Mouse (Mus musculus): ENCODE results near the gene Ptpn23. TPM values are rescaled to one million over a fixed set of nuclear protein-coding genes. Genes with fewer than 3 reads are reported as not detected.
"Not testable (repeated sequence)": the region's sequence is repeated elsewhere in the genome, so short reads cannot be mapped to it uniquely, and the experiment has no call there.

The Ptpn23 gene
- polyA plus RNA-seq, 1 experiment from 2014 or later = 19.3 TPM

- no peaks in the 10 kb centered on the region for H3K4me1 ChIP-seq
- H3K36me3 ChIP-seq = no peaks in the 10 kb centered on the region
- H3K4me2 ChIP-seq (replicated peaks) = no peak overlapping the region
- no peak overlapping the region for H3K4me3 ChIP-seq
- H3K27ac ChIP-seq = no peak overlapping the region
- 83% methylated on average over 7 of the region's 7 CpGs for WGBS
- no peak for ATAC-seq (ENCODE audit: insufficient number of reproducible peaks, insufficient read depth, low FRiP score, low TSS enrichment)
- no peak overlapping the region for H3K9ac ChIP-seq
- no peaks in the 10 kb centered on the region for H3K27me3 ChIP-seq
- H3K9me3 ChIP-seq = no peaks in the 10 kb centered on the region
Observed at GRCm38 (mm10) chr9:110412926-110413325, 4.9 kb upstream of the Ptpn23 start.

- 38% methylated on average over 6 of the region's 6 CpGs for WGBS
Observed at GRCm38 (mm10) chr9:110410908-110411887, 3.2 kb upstream of the Ptpn23 start.

GRCm38 (mm10) chr9:110407311-110408098, 508 bp downstream of the Ptpn23 start:
- Histone ChIP-seq H3K36me3 (no peaks in the 10 kb centered on the region), H3K9ac (peak overlapping the region; percentile 91), H3K4me3 (peak overlapping the region; percentile 92), H3K4me2 (replicated peaks) (peak overlapping the region; percentile 94), H3K27me3 (no peaks in the 10 kb centered on the region), H3K27ac (peak overlapping the region; percentile 80; the same call in 1 of the 2 replicates), H3K4me1 (peaks cover 8% of the 10 kb centered on the region), H3K9me3 (no peaks in the 10 kb centered on the region)
- WGBS = 2% methylated on average over 41 of the region's 41 CpGs
- ATAC-seq (ENCODE audit: insufficient number of reproducible peaks, insufficient read depth, low FRiP score, low TSS enrichment) = peak; percentile 29

More at GRCm38 (mm10) chr9:110410908-110411887, 3.2 kb upstream of the Ptpn23 start:
- H3K27ac ChIP-seq = no peak overlapping the region
- no peaks in the 10 kb centered on the region for H3K36me3 ChIP-seq
- no peak overlapping the region for H3K4me2 ChIP-seq (replicated peaks)
- H3K27me3 ChIP-seq = no peaks in the 10 kb centered on the region
- no peaks in the 10 kb centered on the region for H3K9me3 ChIP-seq
- H3K9ac ChIP-seq = no peak overlapping the region
- peaks cover 8% of the 10 kb centered on the region for H3K4me1 ChIP-seq
- H3K4me3 ChIP-seq = no peak overlapping the region
- ATAC-seq (ENCODE audit: insufficient number of reproducible peaks, insufficient read depth, low FRiP score, low TSS enrichment) = no peak

GRCm38 (mm10) chr9:110403240-110403639, 4.8 kb downstream of the Ptpn23 start:
- H3K27ac ChIP-seq; H3K4me1 ChIP-seq; H3K4me3 ChIP-seq; H3K9ac ChIP-seq; H3K4me2 ChIP-seq (replicated peaks); ATAC-seq (ENCODE audit: insufficient number of reproducible peaks, insufficient read depth, low FRiP score, low TSS enrichment); H3K27me3 ChIP-seq; H3K9me3 ChIP-seq: not testable (repeated sequence)
- WGBS = 82% methylated on average over 4 of the region's 4 CpGs
- H3K36me3 ChIP-seq = peaks cover 11% of the 10 kb centered on the region

GRCm38 (mm10) chr9:110402731-110403130, 5.3 kb downstream of the Ptpn23 start:
- no peak overlapping the region for H3K4me2 ChIP-seq (replicated peaks)
- no peak overlapping the region for H3K4me3 ChIP-seq
- no peak overlapping the region for H3K27ac ChIP-seq
- H3K27me3 ChIP-seq = no peaks in the 10 kb centered on the region
- no peaks in the 10 kb centered on the region for H3K9me3 ChIP-seq
- H3K9ac ChIP-seq = no peak overlapping the region
- no peak for ATAC-seq (ENCODE audit: insufficient number of reproducible peaks, insufficient read depth, low FRiP score, low TSS enrichment)
- H3K4me1 ChIP-seq = peaks cover 8% of the 10 kb centered on the region
- WGBS = 93% methylated on average over 2 of the region's 2 CpGs
- peaks cover 15% of the 10 kb centered on the region for H3K36me3 ChIP-seq

- no peak overlapping the region for H3K4me3 ChIP-seq
- no peak for ATAC-seq (ENCODE audit: insufficient number of reproducible peaks, insufficient read depth, low FRiP score, low TSS enrichment)
- no peak overlapping the region for H3K9ac ChIP-seq
- H3K4me1 ChIP-seq = no peaks in the 10 kb centered on the region
- 90% methylated on average over 5 of the region's 5 CpGs for WGBS
- peaks cover 25% of the 10 kb centered on the region for H3K36me3 ChIP-seq
- no peak overlapping the region for H3K4me2 ChIP-seq (replicated peaks)
- H3K27ac ChIP-seq = no peak overlapping the region
- H3K9me3 ChIP-seq = no peaks in the 10 kb centered on the region
- no peaks in the 10 kb centered on the region for H3K27me3 ChIP-seq
Observed at GRCm38 (mm10) chr9:110400650-110401049, 7.4 kb downstream of the Ptpn23 start.

GRCm38 (mm10) chr9:110393295-110393694, 14.7 kb downstream of the Ptpn23 start:
- Histone ChIP-seq H3K27ac (no peak overlapping the region), H3K9me3 (no peaks in the 10 kb centered on the region), H3K4me2 (replicated peaks) (no peak overlapping the region), H3K36me3 (peaks cover 71% of the 10 kb centered on the region), H3K27me3 (no peaks in the 10 kb centered on the region), H3K4me1 (no peaks in the 10 kb centered on the region), H3K9ac (no peak overlapping the region), H3K4me3 (no peak overlapping the region)
- no peak for ATAC-seq (ENCODE audit: insufficient number of reproducible peaks, insufficient read depth, low FRiP score, low TSS enrichment)
- 89% methylated on average over 4 of the region's 4 CpGs for whole genome bisulfite sequencing

GRCm38 (mm10) chr9:110390843-110391242, 17.2 kb downstream of the Ptpn23 start:
- Histone ChIP-seq H3K9ac (no peak overlapping the region), H3K36me3 (peaks cover 83% of the 10 kb centered on the region), H3K9me3 (no peaks in the 10 kb centered on the region), H3K4me3 (no peak overlapping the region), H3K27ac (no peak overlapping the region), H3K27me3 (no peaks in the 10 kb centered on the region), H3K4me2 (replicated peaks) (no peak overlapping the region), H3K4me1 (no peaks in the 10 kb centered on the region)
- 94% methylated on average over 3 of the region's 3 CpGs for WGBS
- ATAC-seq (ENCODE audit: insufficient number of reproducible peaks, insufficient read depth, low FRiP score, low TSS enrichment) = no peak

GRCm38 (mm10) chr9:110388011-110388410, 20.0 kb downstream of the Ptpn23 start:
- ATAC-seq (ENCODE audit: insufficient number of reproducible peaks, insufficient read depth, low FRiP score, low TSS enrichment) = no peak
- H3K4me2 ChIP-seq (replicated peaks) = no peak overlapping the region
- peaks cover 100% of the 10 kb centered on the region for H3K36me3 ChIP-seq
- no peak overlapping the region for H3K27ac ChIP-seq
- no peak overlapping the region for H3K9ac ChIP-seq
- H3K27me3 ChIP-seq = no peaks in the 10 kb centered on the region
- no peaks in the 10 kb centered on the region for H3K9me3 ChIP-seq
- no peaks in the 10 kb centered on the region for H3K4me1 ChIP-seq
- no peak overlapping the region for H3K4me3 ChIP-seq
- 94% methylated on average over 7 of the region's 7 CpGs for WGBS

GRCm38 (mm10) chr9:110384369-110384929, 23.6 kb downstream of the Ptpn23 start:
- Histone ChIP-seq H3K4me3 (no peak overlapping the region), H3K27ac (no peak overlapping the region), H3K27me3 (no peaks in the 10 kb centered on the region), H3K9ac (no peak overlapping the region), H3K36me3 (peaks cover 93% of the 10 kb centered on the region), H3K4me1 (no peaks in the 10 kb centered on the region), H3K9me3 (no peaks in the 10 kb centered on the region), H3K4me2 (replicated peaks) (no peak overlapping the region)
- 83% methylated on average over 7 of the region's 7 CpGs for WGBS
- no peak for ATAC-seq (ENCODE audit: insufficient number of reproducible peaks, insufficient read depth, low FRiP score, low TSS enrichment)

- H3K27me3 ChIP-seq = no peaks in the 10 kb centered on the region
- H3K4me1 ChIP-seq = no peaks in the 10 kb centered on the region
- no peaks in the 10 kb centered on the region for H3K9me3 ChIP-seq
- WGBS = 83% methylated on average over 12 of the region's 12 CpGs
- ATAC-seq (ENCODE audit: insufficient number of reproducible peaks, insufficient read depth, low FRiP score, low TSS enrichment) = no peak
- no peak overlapping the region for H3K27ac ChIP-seq
- no peak overlapping the region for H3K4me2 ChIP-seq (replicated peaks)
- H3K4me3 ChIP-seq = no peak overlapping the region
- peaks cover 89% of the 10 kb centered on the region for H3K36me3 ChIP-seq
- no peak overlapping the region for H3K9ac ChIP-seq
Observed at GRCm38 (mm10) chr9:110381292-110381691, 26.7 kb downstream of the Ptpn23 start.

Measured in embryonic facial prominence, embryonic 12.5 days (tissue).